Mouse (Mus musculus) MEL (cell line): Measurements from ENCODE around the gene Tmem89. TPM values are rescaled to one million over a fixed set of nuclear protein-coding genes. Genes with fewer than 3 reads are reported as not detected.

Source experiments
- DNase-seq: peaks from one replicate; pipeline ENCODE4 v3.0.0; 2011; ENCODE audit warnings: low read depth, low spot score
- H3K27ac ChIP-seq: 2 replicates; pipeline ENCODE4 v1.5.1; 2012; ENCODE audit warnings: low read depth, mild to moderate bottlenecking, control low read depth, low read length, moderate library complexity; ENCODE audit not compliant: control insufficient read depth
- H3K27me3 ChIP-seq, 2 experiments: fragments of 150-350 bp in 1 of 2; sonication (generic) in 1 of 2; 2 replicates each; pipeline ENCODE4 v1.6.1; 2012; ENCODE audit warnings: low read length in 2 of 2, mild to moderate bottlenecking in 2 of 2, improper control_type of control experiment in 1 of 2, moderate library complexity in 1 of 2; ENCODE audit not compliant: insufficient read depth in 2 of 2, control insufficient read depth in 1 of 2
- H3K36me3 ChIP-seq, 2 experiments: 2 replicates each; pipeline ENCODE4 v1.6.1; 2012 to 2014; ENCODE audit warnings: low read length in 2 of 2, improper control_type of control experiment in 1 of 2, inconsistent platforms in 1 of 2, mild to moderate bottlenecking in 1 of 2; ENCODE audit not compliant: insufficient read depth in 2 of 2, control insufficient read depth in 1 of 2
- H3K4me1 ChIP-seq, 2 experiments: fragments of 150-350 bp in 1 of 2; sonication (generic) in 1 of 2; 2 replicates each; pipeline ENCODE4 v1.6.1; 2012; ENCODE audit warnings: low read length in 2 of 2, improper control_type of control experiment in 1 of 2, mild to moderate bottlenecking in 1 of 2; ENCODE audit not compliant: insufficient read depth in 2 of 2, control insufficient read depth in 1 of 2
- H3K4me3 ChIP-seq, 2 experiments: fragments of 150-350 bp in 1 of 2; sonication (generic) in 1 of 2; 2 replicates each; pipeline ENCODE4 v1.5.1; 2012; ENCODE audit warnings: low read depth in 2 of 2, low read length in 2 of 2, mild to moderate bottlenecking in 2 of 2, moderate library complexity in 2 of 2, control low read depth in 1 of 2, improper control_type of control experiment in 1 of 2; ENCODE audit not compliant: control insufficient read depth in 1 of 2, insufficient read depth in 1 of 2
- H3K79me2 ChIP-seq: 2 replicates; pipeline ENCODE4 v1.6.1; 2012; ENCODE audit warnings: mild to moderate bottlenecking, low read length, moderate library complexity; ENCODE audit not compliant: control insufficient read depth, poor library complexity, insufficient read depth
- H3K9ac ChIP-seq: 2 replicates; pipeline ENCODE4 v1.6.1; 2012; ENCODE audit warnings: low read depth, mild to moderate bottlenecking, control low read depth, low read length, moderate library complexity; ENCODE audit not compliant: control insufficient read depth, poor library complexity, severe bottlenecking
- H3K9me3 ChIP-seq: fragments of 150-350 bp; sonication (generic); replicated peaks from 2 replicates; pipeline ENCODE4 v1.6.1; 2012; ENCODE audit warnings: mild to moderate bottlenecking, low read length, improper control_type of control experiment, moderate library complexity; ENCODE audit not compliant: insufficient read depth
- BHLHE40 ChIP-seq: IDR thresholded peaks from 2 replicates; pipeline ENCODE4 v1.6.1; 2012; ENCODE audit warnings: low read depth, mild to moderate bottlenecking, inconsistent platforms, low read length, improper control_type of control experiment, borderline replicate concordance
- ELF1 ChIP-seq: IDR thresholded peaks from 2 replicates; pipeline ENCODE4 v1.6.1; 2014; ENCODE audit warnings: low read depth, mild to moderate bottlenecking, inconsistent platforms, low read length, improper control_type of control experiment, moderate library complexity
- GABPA ChIP-seq: IDR thresholded peaks from 2 replicates; pipeline ENCODE4 v1.6.1; 2012; ENCODE audit warnings: low read depth, mild to moderate bottlenecking, inconsistent platforms, low read length, improper control_type of control experiment, moderate library complexity
- GATA1 ChIP-seq: IDR thresholded peaks from 2 replicates; pipeline ENCODE4 v1.6.1; 2011; ENCODE audit warnings: low read depth, low read length, improper control_type of control experiment
- KAT2A ChIP-seq: conservative IDR thresholded peaks from 2 replicates; pipeline ENCODE4 v1.6.1; 2012; ENCODE audit warnings: low read depth, low read length, improper control_type of control experiment, inconsistent platforms
- MAFK ChIP-seq: IDR thresholded peaks from 2 replicates; pipeline ENCODE4 v1.6.1; 2011; ENCODE audit warnings: low read depth, mild to moderate bottlenecking, low read length, improper control_type of control experiment, borderline replicate concordance
- MAX ChIP-seq: IDR thresholded peaks from 2 replicates; pipeline ENCODE4 v1.6.1; 2011; ENCODE audit warnings: low read length, improper control_type of control experiment
- MYB ChIP-seq: IDR thresholded peaks from 2 replicates; pipeline ENCODE4 v1.6.1; 2011; ENCODE audit warnings: mild to moderate bottlenecking, low read depth, low read length, improper control_type of control experiment
- NELFE ChIP-seq: IDR thresholded peaks from 2 replicates; pipeline ENCODE4 v1.6.1; 2011; ENCODE audit warnings: low read depth, low read length, improper control_type of control experiment
- POLR2AphosphoS5 ChIP-seq: IDR thresholded peaks from 2 replicates; pipeline ENCODE4 v1.6.1; 2012; ENCODE audit warnings: low read depth, borderline replicate concordance, mild to moderate bottlenecking, inconsistent platforms, low read length, moderate library complexity, mixed read lengths
- RCOR1 ChIP-seq: IDR thresholded peaks from 2 replicates; pipeline ENCODE4 v1.6.1; 2012; ENCODE audit warnings: low read depth, mild to moderate bottlenecking, inconsistent platforms, low read length, improper control_type of control experiment
- SMC3 ChIP-seq: IDR thresholded peaks from 2 replicates; pipeline ENCODE4 v1.6.1; 2011; ENCODE audit warnings: low read depth, low read length, improper control_type of control experiment
- TBP ChIP-seq: IDR thresholded peaks from 2 replicates; pipeline ENCODE4 v1.8.0; 2011; ENCODE audit warnings: low read depth, low read length, improper control_type of control experiment
- UBTF ChIP-seq: IDR thresholded peaks from 2 replicates; pipeline ENCODE4 v1.6.1; 2012; ENCODE audit warnings: low read depth, mild to moderate bottlenecking, inconsistent platforms, low read length, improper control_type of control experiment, moderate library complexity, borderline replicate concordance; ENCODE audit not compliant: insufficient read depth
- USF1 ChIP-seq: IDR thresholded peaks from 2 replicates; pipeline ENCODE4 v1.6.1; 2014; ENCODE audit warnings: low read depth, mild to moderate bottlenecking, inconsistent platforms, low read length, improper control_type of control experiment, moderate library complexity
- ZC3H11A ChIP-seq: IDR thresholded peaks from 2 replicates; pipeline ENCODE4 v1.6.1; 2012; ENCODE audit warnings: low read depth, mild to moderate bottlenecking, inconsistent platforms, low read length, improper control_type of control experiment
- ZMIZ1 ChIP-seq: IDR thresholded peaks from 2 replicates; pipeline ENCODE4 v1.6.1; 2012; ENCODE audit warnings: low read depth, mild to moderate bottlenecking, inconsistent platforms, low read length, improper control_type of control experiment, moderate library complexity
- polyA plus RNA-seq, 2 experiments: library from polyadenylated mRNA; stranded (reverse) in 1 of 2; unstranded in 1 of 2; fragments of >175 nt in 1 of 2; fragments of >200 nt in 1 of 2; gene quantifications; 2 replicates each; pipeline versions ENCODE4 v1.2.1 to v1.2.4; 2012; ENCODE audit warnings: low replicate concordance in 2 of 2, low read depth in 1 of 2; ENCODE audit not compliant: insufficient read length in 2 of 2, insufficient read depth in 1 of 2, missing spikeins in 1 of 2
- total RNA-seq: library from RNA; depleted of rRNA; stranded (reverse); fragments of 300-350 nt; gene quantifications from 2 replicates; pipeline ENCODE4 v1.2.3, GENCODE M21; 2012

Tmem89 gene
- total and polyA plus RNA-seq, 3 experiments = not detected

DNA sequence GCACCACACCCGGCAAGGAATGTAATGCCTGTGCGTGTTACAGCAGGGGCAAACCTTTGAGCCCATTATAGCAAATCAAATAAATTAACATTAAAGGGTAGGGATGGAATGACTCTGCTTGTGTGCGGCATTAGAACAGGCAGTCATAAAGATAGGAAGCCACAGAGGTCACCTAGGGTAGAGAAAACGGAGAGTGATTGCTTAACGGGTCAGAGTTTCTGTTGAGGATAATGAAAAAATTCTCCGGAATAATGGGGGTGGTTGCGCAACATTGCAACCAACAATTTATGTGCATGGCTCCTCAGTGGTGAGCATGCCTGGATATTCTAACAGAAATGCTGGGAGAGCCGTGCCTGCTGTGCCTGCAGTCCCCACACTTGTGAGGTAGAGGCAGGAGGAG, 11.5 kb downstream of the Tmem89 start:
- Histone ChIP-seq H3K27ac (no peak overlapping the region), H3K79me2 (no peaks in the 10 kb centered on the region), H3K36me3 (no peaks in the 10 kb centered on the region), H3K9ac (no peak overlapping the region), H3K27me3 (peaks cover 8 to 17% of the 10 kb centered on the region in 2 experiments), H3K4me3 (no peak overlapping the region), H3K4me1 (no peaks in the 10 kb centered on the region), H3K9me3 (no peaks in the 10 kb centered on the region)
- no peak for DNase-seq
- TF ChIP-seq MYB (no peak), MAX (no peak), MAFK (no peak), ZC3H11A (no peak), SMC3 (no peak), NELFE (no peak), GATA1 (no peak), USF1 (no peak), TBP (no peak)

DNA sequence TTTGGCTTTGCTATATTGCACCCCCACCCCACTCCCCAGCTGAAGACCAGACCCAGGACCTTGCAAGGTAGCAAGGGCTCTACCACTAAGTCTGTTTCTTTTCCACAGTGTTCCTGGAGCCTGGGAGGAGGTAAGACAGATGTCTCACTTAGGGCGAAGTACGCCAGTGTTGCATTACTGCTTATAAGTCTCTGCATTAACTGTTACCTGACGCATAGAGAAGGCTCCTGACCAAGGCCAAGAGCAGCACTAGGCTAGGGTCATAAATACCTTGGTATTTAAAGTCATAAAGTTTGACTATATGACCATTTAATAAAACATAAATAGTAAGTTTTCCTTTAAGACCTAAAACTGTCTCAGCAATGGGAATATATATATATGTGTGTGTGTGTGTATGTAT, 14.0 kb downstream of the Tmem89 start:
- no peaks in the 10 kb centered on the region for H3K4me1 ChIP-seq
- no peaks in the 10 kb centered on the region for H3K9me3 ChIP-seq
- no peak for DNase-seq
- H3K79me2 ChIP-seq = no peaks in the 10 kb centered on the region
- no peak overlapping the region for H3K9ac ChIP-seq
- no peak overlapping the region for H3K4me3 ChIP-seq
- TF ChIP-seq GATA1 (no peak), POLR2AphosphoS5 (no peak), BHLHE40 (no peak), KAT2A (no peak), UBTF (no peak), ZMIZ1 (no peak), RCOR1 (no peak), USF1 (no peak), ELF1 (no peak), GABPA (no peak), TBP (no peak)
- TF ChIP-seq, all 39 proteins: peak for 0
- no peak overlapping the region for H3K27ac ChIP-seq
- peaks cover 7 to 13% of the 10 kb centered on the region in 2 experiments for H3K27me3 ChIP-seq
- no peaks in the 10 kb centered on the region for H3K36me3 ChIP-seq
